Comparison of ENCODE assay signal across 1 mouse cellular context in the genomic region with DNA sequence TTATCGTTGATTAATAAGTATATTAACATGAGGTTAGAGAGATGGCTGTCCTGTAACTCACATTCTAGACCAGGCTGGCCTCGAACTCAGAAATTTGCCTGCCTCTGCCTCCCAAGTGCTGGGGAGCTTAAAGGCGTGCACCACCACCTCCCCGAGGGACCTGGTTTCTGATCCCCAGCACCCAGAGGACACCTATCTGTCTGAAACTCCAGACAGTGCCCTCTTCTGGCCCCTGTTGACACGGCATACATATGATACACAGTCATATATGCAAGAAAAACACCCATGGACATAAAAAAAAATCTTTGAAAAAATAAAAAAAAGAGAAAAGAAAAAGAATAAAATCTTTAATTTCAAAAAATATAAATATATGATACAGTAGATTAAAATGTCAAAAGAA.
TF ChIP-seq lines count a peak whose summit lies in the region.

No protein-coding gene starts in this region.

TF ChIP-seq in MEL, 35 proteins besides CTCF, POLR2A, EP300 and RAD21:
- TF ChIP-seq KAT2A (conservative IDR thresholded peaks at IDR 0.05; ENCODE audit: low read depth, low read length) (no peak), MAFK (IDR thresholded peaks at IDR 0.05; ENCODE audit: borderline replicate concordance, low read depth, low read length) (no peak), TBP (IDR thresholded peaks at IDR 0.05; ENCODE audit: low read depth, low read length) (no peak), NELFE (IDR thresholded peaks at IDR 0.05; ENCODE audit: low read depth, low read length) (no peak), SMC3 (IDR thresholded peaks at IDR 0.05; ENCODE audit: low read depth, low read length) (peak; percentile 25), MEF2A (IDR thresholded peaks at IDR 0.05; ENCODE audit: extremely low read depth, insufficient replicate concordance, low read depth, low read length, poor library complexity, severe bottlenecking) (no peak)
TF ChIP-seq in MEL: peak in this region for 1.
